Mouse (Mus musculus): ENCODE measurements around the gene Hif1an. TPM values are rescaled to one million over a fixed set of nuclear protein-coding genes. Genes with fewer than 3 reads are reported as not detected.

The Hif1an gene
- polyA plus RNA-seq, 1 experiment from 2014 or later = 26.3 TPM

DNA sequence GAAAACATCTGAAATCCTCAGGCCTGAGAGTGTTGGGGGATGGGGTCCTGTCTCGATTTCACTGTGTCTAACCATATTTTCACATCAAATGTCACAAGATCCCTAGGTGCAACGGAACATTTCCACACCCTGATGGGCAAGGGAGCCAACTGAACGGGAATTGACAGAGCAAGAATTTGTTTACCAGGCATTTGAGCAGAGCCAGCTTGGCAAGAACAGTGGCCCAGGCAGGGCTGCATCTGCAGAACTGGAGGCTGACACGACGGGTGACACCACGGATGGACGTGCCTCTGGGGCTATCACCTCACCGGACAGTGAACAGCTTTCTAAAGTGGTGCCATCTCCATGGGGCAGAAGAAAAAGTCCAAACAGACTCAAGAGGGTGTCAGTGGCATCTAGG, 25.2 kb upstream of the Hif1an start:
- WGBS = 73% methylated on average over 8 of the region's 8 CpGs
- ATAC-seq (ENCODE audit: insufficient number of reproducible peaks, low FRiP score, low TSS enrichment, low read depth) = no peak

DNA sequence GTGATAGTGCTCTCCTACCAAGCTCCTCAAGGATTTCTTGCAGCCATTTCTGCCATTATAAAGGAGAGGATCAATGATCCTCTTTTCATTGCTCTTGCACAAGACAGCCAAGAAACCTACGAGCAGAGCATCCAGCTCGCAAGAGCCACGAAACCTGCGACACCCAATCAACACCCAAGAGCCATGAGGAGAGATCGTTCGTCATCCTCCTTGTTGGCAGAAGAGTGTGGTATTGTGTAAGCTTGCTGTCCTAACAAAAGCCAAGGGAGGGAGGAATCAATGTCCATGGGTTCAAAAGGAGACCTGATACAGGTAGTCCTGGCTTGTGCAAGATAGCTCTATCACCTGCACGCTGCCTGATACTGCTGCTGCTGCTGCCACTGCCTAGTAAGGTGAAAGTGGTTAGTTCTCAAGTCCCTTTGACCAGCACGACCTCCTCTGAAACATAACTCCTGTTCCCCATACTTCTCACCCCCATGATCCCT, 19.9 kb upstream of the Hif1an start:
- Histone ChIP-seq H3K36me3 (peaks cover 1% of the 10 kb centered on the region; the same call in 1 of the 2 replicates), H3K4me1 (peaks cover 8% of the 10 kb centered on the region), H3K4me2 (replicated peaks) (no peak overlapping the region), H3K9me3 (replicated peaks) (no peaks in the 10 kb centered on the region; the same call in 1 of the 2 replicates), H3K27ac (replicated peaks) (no peak overlapping the region), H3K9ac (no peak overlapping the region), H3K4me3 (replicated peaks) (no peak overlapping the region), H3K27me3 (peaks cover 30% of the 10 kb centered on the region)
- no peak for ATAC-seq (ENCODE audit: insufficient number of reproducible peaks, low FRiP score, low TSS enrichment, low read depth)
- WGBS = 87% methylated on average over 8 of the region's 8 CpGs

More for the DNA sequence above, 25.2 kb upstream of the Hif1an start:
- Histone ChIP-seq H3K9ac (no peak overlapping the region), H3K4me2 (replicated peaks) (no peak overlapping the region), H3K4me3 (replicated peaks) (no peak overlapping the region), H3K27me3 (no peaks in the 10 kb centered on the region), H3K36me3 (no peaks in the 10 kb centered on the region), H3K27ac (replicated peaks) (no peak overlapping the region), H3K9me3 (replicated peaks) (no peaks in the 10 kb centered on the region; the same call in 1 of the 2 replicates), H3K4me1 (no peaks in the 10 kb centered on the region)

DNA sequence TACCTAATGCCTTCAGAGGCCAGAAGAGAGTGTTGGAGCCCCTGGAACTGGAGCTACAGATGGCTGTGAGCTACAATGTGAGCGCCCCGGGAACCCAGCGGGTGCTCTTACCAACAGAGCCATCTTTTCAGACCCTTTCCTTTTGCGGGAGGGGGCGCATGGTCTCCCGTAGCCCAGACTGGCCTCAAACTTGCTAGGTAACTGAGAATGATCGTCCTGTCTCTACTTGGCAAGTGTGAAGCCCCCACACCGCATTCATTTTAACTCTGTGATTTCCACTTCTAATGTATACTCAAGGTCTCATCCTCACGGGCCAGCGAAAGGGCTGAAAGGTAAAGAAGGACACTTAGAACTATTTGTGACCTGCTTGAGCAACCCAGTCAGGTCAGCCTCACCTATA, 18.3 kb upstream of the Hif1an start:
- Histone ChIP-seq H3K27me3 (peaks cover 30% of the 10 kb centered on the region), H3K36me3 (peaks cover 18% of the 10 kb centered on the region), H3K4me2 (replicated peaks) (no peak overlapping the region), H3K9me3 (replicated peaks) (no peaks in the 10 kb centered on the region; the same call in 1 of the 2 replicates), H3K4me1 (peaks cover 8% of the 10 kb centered on the region), H3K27ac (replicated peaks) (no peak overlapping the region), H3K4me3 (replicated peaks) (no peak overlapping the region), H3K9ac (no peak overlapping the region)
- 62% methylated on average over 10 of the region's 10 CpGs for WGBS
- no peak for ATAC-seq (ENCODE audit: insufficient number of reproducible peaks, low FRiP score, low TSS enrichment, low read depth)

DNA sequence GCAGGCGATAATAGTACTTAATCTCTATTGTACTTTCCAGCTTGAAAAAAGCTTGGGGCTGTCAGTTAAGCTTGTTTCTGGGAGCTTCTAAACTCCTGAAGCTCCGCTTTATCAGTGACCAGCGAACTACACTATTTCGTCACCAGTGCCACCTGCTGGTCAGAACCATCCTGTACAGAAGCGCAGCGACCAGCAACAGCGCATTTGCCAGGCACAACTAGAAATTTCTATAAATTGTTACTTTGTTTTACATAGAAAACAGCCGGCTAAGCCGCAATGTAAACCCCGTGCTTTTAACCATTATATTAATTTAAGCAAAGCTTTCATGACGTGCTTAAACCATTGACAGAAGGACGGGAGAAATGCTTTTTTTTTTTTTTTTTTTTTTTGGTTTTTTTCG, 17.9 kb upstream of the Hif1an start:
- Histone ChIP-seq H3K4me1 (peaks cover 8% of the 10 kb centered on the region), H3K27me3 (peaks cover 30% of the 10 kb centered on the region), H3K4me2 (replicated peaks) (peak overlapping the region; percentile 63; the same call in 1 of the 2 replicates), H3K9ac (no peak overlapping the region), H3K36me3 (peaks cover 22% of the 10 kb centered on the region), H3K4me3 (replicated peaks) (peak overlapping the region; percentile 41; the same call in 1 of the 2 replicates), H3K9me3 (replicated peaks) (no peaks in the 10 kb centered on the region; the same call in 1 of the 2 replicates), H3K27ac (replicated peaks) (no peak overlapping the region)
- ATAC-seq (ENCODE audit: insufficient number of reproducible peaks, low FRiP score, low TSS enrichment, low read depth) = 0 out of 2 replicates have a peak, but pooled peaks have one; percentile 29
- 3% methylated on average over 13 of the region's 13 CpGs for WGBS

DNA sequence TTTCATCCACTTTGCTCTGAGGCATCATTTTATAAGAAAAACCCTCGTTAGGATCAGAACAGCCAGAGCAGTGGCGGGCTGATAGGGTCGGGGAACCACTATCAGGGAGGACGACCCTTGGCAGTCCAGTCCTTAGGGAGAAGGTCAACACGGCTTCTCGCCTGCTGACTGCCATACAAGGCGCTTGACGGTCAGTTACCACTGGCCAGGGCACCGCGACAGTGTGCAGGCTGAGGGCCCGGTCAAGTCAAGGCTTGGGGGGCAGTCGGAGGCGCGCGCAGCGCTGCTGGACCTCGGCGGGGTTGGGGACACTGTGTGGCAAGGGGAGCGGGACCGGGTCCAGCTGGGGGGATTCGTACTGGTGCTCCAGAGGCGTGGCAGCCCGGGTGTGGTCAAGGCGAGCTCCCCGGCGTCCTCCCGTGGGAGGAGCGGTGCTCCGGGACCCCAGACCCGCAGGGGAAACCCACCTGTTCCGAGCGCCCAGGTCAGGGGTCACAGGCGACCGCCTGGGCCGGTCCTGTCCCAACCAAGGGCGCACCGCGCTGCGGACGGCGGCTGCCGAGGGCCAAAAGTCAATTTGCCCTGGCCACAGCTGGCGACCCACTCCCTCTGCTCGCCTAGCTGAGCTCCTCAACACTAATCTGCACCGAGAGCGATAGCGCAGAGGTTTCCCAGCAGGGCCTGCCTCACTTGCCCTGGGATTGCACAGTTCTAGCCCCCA, 17.2 kb upstream of the Hif1an start, which contains the start of gene Sec31b:
Sec31b (minus strand) TSS at position 544 of the 721 bp plus-strand sequence.
- peak within 1 kb of the TSS; percentile 63 for H3K4me2 ChIP-seq (replicated peaks)
- peak; percentile 47; the same call in 1 of the 2 replicates for ATAC-seq (ENCODE audit: insufficient number of reproducible peaks, low FRiP score, low TSS enrichment, low read depth)
- peak within 1 kb of the TSS; percentile 41 for H3K4me3 ChIP-seq (replicated peaks)
- no peak within 1 kb of the TSS for H3K9ac ChIP-seq
- no peak within 1 kb of the TSS for H3K27ac ChIP-seq (replicated peaks)
- H3K9me3 ChIP-seq (replicated peaks) = no peaks in the 10 kb centered on the region; the same call in 1 of the 2 replicates
- WGBS = under 1% methylated on average over 47 of the region's 47 CpGs
- H3K4me1 ChIP-seq = peaks cover 8% of the 10 kb centered on the region
- peaks cover 30% of the 10 kb centered on the region for H3K27me3 ChIP-seq
- peaks cover 29% of the 10 kb centered on the region for H3K36me3 ChIP-seq

DNA sequence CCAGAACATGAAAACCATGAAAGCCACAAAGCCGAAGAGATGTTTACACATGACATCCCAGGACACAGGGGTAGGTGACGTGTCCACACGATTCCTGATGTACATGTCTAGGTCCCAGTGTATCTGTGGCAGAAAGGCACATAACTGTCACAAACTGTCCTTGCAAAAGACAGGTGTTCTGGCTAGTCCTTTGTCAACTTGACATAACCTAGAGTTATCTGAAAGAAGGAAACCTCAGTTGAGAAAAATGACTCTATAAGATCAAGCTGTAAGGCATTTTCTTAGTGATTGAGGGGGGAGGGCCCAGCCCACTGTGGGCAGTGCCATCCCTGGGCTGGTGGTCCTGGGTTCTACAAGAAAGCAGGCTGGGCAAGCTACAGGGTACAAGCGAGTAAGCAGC, 9.9 kb upstream of the Hif1an start, which contains the start of gene Gm20538:
Gm20538 (minus strand) TSS at position 101 of the 400 bp plus-strand sequence.
- no peaks in the 10 kb centered on the region for H3K27me3 ChIP-seq
- H3K4me1 ChIP-seq = peaks cover 9% of the 10 kb centered on the region
- H3K36me3 ChIP-seq = peaks cover 56% of the 10 kb centered on the region
- no peak within 1 kb of the TSS for H3K4me2 ChIP-seq (replicated peaks)
- H3K9me3 ChIP-seq (replicated peaks) = no peaks in the 10 kb centered on the region
- H3K27ac ChIP-seq (replicated peaks) = no peak within 1 kb of the TSS
- ATAC-seq (ENCODE audit: insufficient number of reproducible peaks, low FRiP score, low TSS enrichment, low read depth) = no peak
- 92% methylated on average over 4 of the region's 4 CpGs for WGBS
- H3K9ac ChIP-seq = no peak within 1 kb of the TSS
- no peak within 1 kb of the TSS for H3K4me3 ChIP-seq (replicated peaks)

DNA sequence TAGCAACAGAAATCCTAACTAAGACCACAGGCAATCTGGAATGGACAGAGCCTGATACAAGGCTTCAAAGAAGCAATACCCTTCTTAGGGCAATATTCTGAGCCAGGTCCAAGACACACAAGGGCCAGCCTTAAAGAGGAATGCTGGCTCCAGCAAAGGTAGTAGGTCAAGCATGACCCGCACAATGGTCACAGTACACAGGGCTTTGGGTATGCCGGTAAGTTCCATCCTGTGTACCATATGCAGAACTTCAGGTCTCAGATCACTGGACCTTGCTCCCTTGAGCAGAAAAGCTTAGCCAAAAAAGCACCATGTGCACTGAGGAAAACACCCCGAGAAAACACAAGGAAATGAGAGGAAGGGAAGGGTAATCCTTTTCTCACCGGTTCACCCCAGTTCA, 9.4 kb upstream of the Hif1an start:
- H3K36me3 ChIP-seq = peaks cover 51% of the 10 kb centered on the region
- WGBS = 93% methylated on average over 4 of the region's 4 CpGs

DNA sequence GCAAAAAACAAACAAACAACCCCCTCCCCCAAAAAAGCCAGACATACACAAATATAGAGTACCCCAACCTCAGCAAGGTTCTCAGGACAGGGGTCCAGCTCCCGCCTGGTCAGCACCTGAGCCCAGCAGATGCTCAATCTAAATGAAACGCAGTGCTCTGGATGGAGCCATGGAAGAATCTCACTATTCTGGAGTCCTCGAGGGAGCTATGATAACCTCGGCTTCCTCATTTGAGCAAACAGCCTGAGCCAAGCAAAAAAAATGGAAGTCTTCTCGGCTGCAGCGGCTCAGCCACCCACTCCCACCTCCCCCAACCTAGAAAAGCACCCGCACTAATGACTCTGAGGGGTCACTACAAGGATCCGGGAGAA, 8.2 kb upstream of the Hif1an start:
- Histone ChIP-seq H3K4me2 (replicated peaks) (peak overlapping the region; percentile 81), H3K27me3 (no peaks in the 10 kb centered on the region; the same call in none of the 2 replicates), H3K27ac (replicated peaks) (no peak overlapping the region; the same call in 1 of the 2 replicates), H3K4me1 (peaks cover 9% of the 10 kb centered on the region), H3K9ac (peak overlapping the region; percentile 92), H3K36me3 (peaks cover 39% of the 10 kb centered on the region), H3K9me3 (replicated peaks) (no peaks in the 10 kb centered on the region), H3K4me3 (replicated peaks) (peak overlapping the region; percentile 87)
- no peak for ATAC-seq (ENCODE audit: insufficient number of reproducible peaks, low FRiP score, low TSS enrichment, low read depth)
- 3% methylated on average over 8 of the region's 8 CpGs for WGBS

More for the DNA sequence above, 9.4 kb upstream of the Hif1an start:
- Histone ChIP-seq H3K9me3 (replicated peaks) (no peaks in the 10 kb centered on the region), H3K4me1 (peaks cover 9% of the 10 kb centered on the region), H3K27me3 (no peaks in the 10 kb centered on the region; the same call in none of the 2 replicates), H3K27ac (replicated peaks) (no peak overlapping the region), H3K4me3 (replicated peaks) (no peak overlapping the region), H3K4me2 (replicated peaks) (no peak overlapping the region), H3K9ac (no peak overlapping the region)
- no peak for ATAC-seq (ENCODE audit: insufficient number of reproducible peaks, low FRiP score, low TSS enrichment, low read depth)

DNA sequence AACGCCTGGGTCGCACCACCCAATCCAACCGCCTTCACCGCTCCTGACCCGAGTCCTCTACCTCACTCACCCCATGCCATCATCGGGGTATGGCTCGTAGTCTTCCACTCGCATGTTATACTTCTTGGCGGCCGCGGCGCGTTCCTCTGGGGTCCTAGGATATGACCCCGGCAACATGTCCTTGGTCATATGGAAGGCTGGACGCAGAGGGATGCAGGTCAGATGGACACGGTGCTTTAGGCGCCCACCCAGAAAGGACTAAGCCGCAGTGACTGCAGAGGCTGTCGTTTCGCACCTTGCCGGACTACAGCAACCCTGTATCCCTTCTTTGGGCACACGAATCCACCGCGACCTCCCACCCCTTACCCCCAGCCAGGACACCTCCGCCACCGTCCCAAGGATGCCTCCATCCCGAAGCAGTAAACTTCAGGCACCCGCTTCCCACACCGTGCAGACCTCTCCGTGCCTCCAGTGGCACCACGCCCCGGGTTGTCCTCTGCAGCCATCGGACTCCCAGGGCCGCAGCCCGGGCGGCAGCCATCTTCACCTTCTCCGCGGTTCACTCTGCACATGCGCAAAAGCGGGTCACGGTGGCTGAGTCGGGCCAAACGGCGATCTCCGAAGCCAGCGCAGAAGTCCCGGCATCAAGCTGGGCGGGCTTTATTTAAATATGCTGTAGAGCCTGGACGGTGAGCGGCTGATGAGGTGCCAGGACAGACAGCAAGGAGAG, 7.6 kb upstream of the Hif1an start, which contains the start of gene Ndufb8:
Ndufb8 (minus strand) TSS at position 580 of the 730 bp plus-strand sequence.
- Histone ChIP-seq H3K4me1 (peaks cover 9% of the 10 kb centered on the region), H3K4me3 (replicated peaks) (peak within 1 kb of the TSS; percentile 87), H3K9me3 (replicated peaks) (no peaks in the 10 kb centered on the region), H3K9ac (peak within 1 kb of the TSS; percentile 92), H3K27ac (replicated peaks) (peak within 1 kb of the TSS; percentile 67; the same call in 1 of the 2 replicates), H3K4me2 (replicated peaks) (peak within 1 kb of the TSS; percentile 81), H3K36me3 (peaks cover 33% of the 10 kb centered on the region), H3K27me3 (no peaks in the 10 kb centered on the region; the same call in none of the 2 replicates)
- peak; percentile 87 for ATAC-seq (ENCODE audit: insufficient number of reproducible peaks, low FRiP score, low TSS enrichment, low read depth)
- under 1% methylated on average over 50 of the region's 50 CpGs for WGBS

DNA sequence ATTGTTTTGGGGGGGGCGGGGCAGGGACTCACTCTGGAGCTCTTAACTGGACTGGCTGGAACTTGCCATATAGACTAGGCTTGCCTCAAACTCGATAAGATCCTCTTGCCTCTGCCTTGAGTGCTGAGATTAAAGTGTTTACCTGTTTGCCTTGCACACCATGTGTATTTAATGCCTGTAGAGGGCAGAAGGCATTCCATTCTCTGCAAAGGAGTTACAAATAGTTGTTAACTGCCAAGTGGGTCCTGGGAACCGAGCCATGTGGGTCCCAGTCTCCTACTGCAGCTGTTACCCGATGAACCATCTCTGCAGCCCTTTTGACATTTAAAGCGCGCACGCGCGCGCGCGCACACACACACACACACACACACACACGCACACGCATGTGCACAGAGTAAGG, 1.4 kb downstream of the Hif1an start:
- Histone ChIP-seq H3K36me3 (peaks cover 39% of the 10 kb centered on the region), H3K27ac (replicated peaks) (no peak overlapping the region), H3K4me3 (replicated peaks) (peak overlapping the region; percentile 72; the same call in 1 of the 2 replicates), H3K4me2 (replicated peaks) (peak overlapping the region; percentile 71), H3K9ac (no peak overlapping the region), H3K9me3 (replicated peaks) (no peaks in the 10 kb centered on the region), H3K27me3 (no peaks in the 10 kb centered on the region), H3K4me1 (peaks cover 16% of the 10 kb centered on the region)
- ATAC-seq (ENCODE audit: insufficient number of reproducible peaks, low FRiP score, low TSS enrichment, low read depth) = no peak
- WGBS = 88% methylated on average over 14 of the region's 14 CpGs

DNA sequence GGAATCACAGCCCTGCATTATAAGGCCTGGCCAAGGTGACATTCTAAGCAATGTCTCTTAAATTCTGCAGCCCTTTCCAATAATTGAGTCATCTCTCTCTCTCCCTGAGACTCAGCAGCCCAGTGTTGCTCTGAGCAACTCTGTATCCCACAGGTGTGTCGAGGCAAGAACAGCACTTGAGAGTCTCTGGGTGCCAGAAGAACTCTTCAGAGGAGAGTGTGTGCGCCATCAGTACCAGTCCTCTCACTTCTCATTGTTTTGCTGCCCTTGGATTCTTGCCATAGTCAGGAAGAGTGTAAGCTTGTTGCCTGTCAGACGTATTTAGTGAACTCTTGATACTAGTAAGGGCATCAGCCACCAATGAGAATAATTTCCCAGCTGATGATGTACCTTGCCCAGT, 5.1 kb downstream of the Hif1an start:
- peaks cover 77% of the 10 kb centered on the region for H3K36me3 ChIP-seq
- no peaks in the 10 kb centered on the region for H3K9me3 ChIP-seq (replicated peaks)
- H3K4me3 ChIP-seq (replicated peaks) = no peak overlapping the region
- H3K4me1 ChIP-seq = peaks cover 16% of the 10 kb centered on the region
- no peak overlapping the region for H3K9ac ChIP-seq
- H3K27ac ChIP-seq (replicated peaks) = no peak overlapping the region
- ATAC-seq (ENCODE audit: insufficient number of reproducible peaks, low FRiP score, low TSS enrichment, low read depth) = no peak
- H3K4me2 ChIP-seq (replicated peaks) = no peak overlapping the region
- no peaks in the 10 kb centered on the region for H3K27me3 ChIP-seq
- WGBS = 85% methylated on average over 3 of the region's 3 CpGs
